In genomic region chr6:28542298-28542701, GRCm38 (mm10) we compare ENCODE assay signal across 15 mouse cellular contexts.
A peak's percentile ranks its signal among the peaks of the same experiment; 100 is the strongest.
DNase-seq lines count a peak whose midpoint lies in the region; ATAC-seq and TF ChIP-seq lines count a peak whose summit lies in the region.
"Had no signal": no experiment of that assay in that cellular context is flagged by ENCODE, and none has a peak within 500 bp of the region (broad histone marks: within the 10 kb centered on the region; RNA-seq: fewer than 3 reads in every experiment).

No protein-coding gene starts in this region.

- TF ChIP-seq EP300 in liver, postnatal 0 days (IDR thresholded peaks at IDR 0.05; ENCODE audit: low read depth): no peak

- no peaks in the 10 kb centered on the region for H3K27me3 ChIP-seq in forebrain, embryonic 13.5 days
- H3K27me3 ChIP-seq in forebrain, embryonic 10.5 days (ENCODE audit: poor library complexity, severe bottlenecking): no peaks in the 10 kb centered on the region
- no peaks in the 10 kb centered on the region for H3K27me3 ChIP-seq in midbrain, embryonic 16.5 days (ENCODE audit: control insufficient read depth, insufficient read depth, low read depth, low read length)
- H3K27me3 ChIP-seq in embryonic facial prominence, embryonic 10.5 days (replicated peaks; ENCODE audit: low read depth, poor library complexity, severe bottlenecking): no peaks in the 10 kb centered on the region
- no peaks in the 10 kb centered on the region for H3K27me3 ChIP-seq in liver, postnatal 0 days (ENCODE audit: insufficient read depth, low read length)
- H3K27me3 ChIP-seq: stomach, embryonic 15.5 days had no signal

- H3K4me1 ChIP-seq in forebrain, embryonic 13.5 days: peaks cover 16% of the 10 kb centered on the region
- H3K4me1 ChIP-seq in forebrain, embryonic 10.5 days: peaks cover 18% of the 10 kb centered on the region
- H3K4me1 ChIP-seq in cortical plate, adult 2 months (ENCODE audit: control insufficient read depth, insufficient read depth, low read length): peaks cover 11% of the 10 kb centered on the region
- peaks cover 7% of the 10 kb centered on the region for H3K4me1 ChIP-seq in midbrain, embryonic 16.5 days (ENCODE audit: control insufficient read depth, insufficient read depth, low read length)
- H3K4me1 ChIP-seq in embryonic facial prominence, embryonic 10.5 days: no peaks in the 10 kb centered on the region
- H3K4me1 ChIP-seq in liver, postnatal 0 days (ENCODE audit: insufficient read depth): no peaks in the 10 kb centered on the region
- H3K4me1 ChIP-seq: stomach, embryonic 15.5 days had no signal

- ATAC-seq in forebrain, embryonic 13.5 days: peak; percentile 61
- ATAC-seq in midbrain, embryonic 16.5 days: peak; percentile 66
- ATAC-seq in liver, postnatal 0 days: no peak

- TF ChIP-seq CTCF in cortical plate, adult 2 months (IDR thresholded peaks at IDR 0.05; ENCODE audit: extremely low read depth, insufficient read depth, low read length): no peak
- TF ChIP-seq CTCF in liver, postnatal 0 days (IDR thresholded peaks at IDR 0.05; ENCODE audit: low read depth): no peak

- WGBS in forebrain, embryonic 13.5 days: 73% methylated on average over 6 of the region's 6 CpGs
- WGBS in forebrain, embryonic 10.5 days: 85% methylated on average over 6 of the region's 6 CpGs
- 58% methylated on average over 6 of the region's 6 CpGs for WGBS in midbrain, embryonic 16.5 days
- 84% methylated on average over 6 of the region's 6 CpGs for WGBS in embryonic facial prominence, embryonic 10.5 days
- WGBS in liver, postnatal 0 days (ENCODE audit: insufficient replicate concordance): 82% methylated on average over 6 of the region's 6 CpGs

- H3K4me2 ChIP-seq in forebrain, embryonic 13.5 days: no peak overlapping the region
- H3K4me2 ChIP-seq in midbrain, embryonic 16.5 days (ENCODE audit: low read length): no peak overlapping the region
- no peak overlapping the region for H3K4me2 ChIP-seq in liver, postnatal 0 days (ENCODE audit: low read depth, low read length)
- H3K4me2 ChIP-seq: stomach, embryonic 15.5 days had no signal

- H3K9ac ChIP-seq in forebrain, embryonic 13.5 days: no peak overlapping the region
- H3K9ac ChIP-seq in midbrain, embryonic 16.5 days (ENCODE audit: low read depth, low read length): no peak overlapping the region
- no peak overlapping the region for H3K9ac ChIP-seq in liver, postnatal 0 days (replicated peaks)
- H3K9ac ChIP-seq: liver, embryonic 14.5 days; stomach, embryonic 15.5 days had no signal

- H3K36me3 ChIP-seq in forebrain, embryonic 13.5 days (ENCODE audit: poor library complexity, severe bottlenecking): peaks cover 5% of the 10 kb centered on the region; the same call in 1 of the 2 replicates
- peaks cover 43% of the 10 kb centered on the region for H3K36me3 ChIP-seq in forebrain, embryonic 10.5 days (replicated peaks)
- no peaks in the 10 kb centered on the region; the same call in 1 of the 2 replicates for H3K36me3 ChIP-seq in midbrain, embryonic 16.5 days (ENCODE audit: control insufficient read depth, insufficient read depth, low read length)
- peaks cover 57% of the 10 kb centered on the region for H3K36me3 ChIP-seq in embryonic facial prominence, embryonic 10.5 days (replicated peaks)
- H3K36me3 ChIP-seq in liver, postnatal 0 days (replicated peaks; ENCODE audit: insufficient read depth, low read length): peaks cover 32% of the 10 kb centered on the region

- no peak overlapping the region for H3K4me3 ChIP-seq in forebrain, embryonic 13.5 days
- H3K4me3 ChIP-seq in forebrain, embryonic 10.5 days: no peak overlapping the region
- no peak overlapping the region for H3K4me3 ChIP-seq in cortical plate, adult 2 months (ENCODE audit: insufficient read depth, low read length)
- H3K4me3 ChIP-seq in midbrain, embryonic 16.5 days (ENCODE audit: low read depth, low read length): no peak overlapping the region
- no peak overlapping the region for H3K4me3 ChIP-seq in embryonic facial prominence, embryonic 10.5 days
- no peak overlapping the region for H3K4me3 ChIP-seq in liver, postnatal 0 days (ENCODE audit: low read depth, low read length)
- H3K4me3 ChIP-seq: erythroblast, embryonic 14.5 days; stomach, embryonic 15.5 days had no signal

- no peaks in the 10 kb centered on the region for H3K9me3 ChIP-seq in forebrain, embryonic 13.5 days (replicated peaks)
- no peaks in the 10 kb centered on the region for H3K9me3 ChIP-seq in forebrain, embryonic 10.5 days
- H3K9me3 ChIP-seq in midbrain, embryonic 16.5 days (replicated peaks; ENCODE audit: control insufficient read depth, low read length, poor library complexity, severe bottlenecking): no peaks in the 10 kb centered on the region
- no peaks in the 10 kb centered on the region for H3K9me3 ChIP-seq in embryonic facial prominence, embryonic 10.5 days
- no peaks in the 10 kb centered on the region for H3K9me3 ChIP-seq in liver, postnatal 0 days (ENCODE audit: low read length)
- H3K9me3 ChIP-seq: stomach, embryonic 15.5 days had no signal

- H3K27ac ChIP-seq in forebrain, embryonic 13.5 days: no peak overlapping the region
- no peak overlapping the region for H3K27ac ChIP-seq in forebrain, embryonic 10.5 days
- H3K27ac ChIP-seq in cortical plate, adult 2 months (ENCODE audit: insufficient read depth, low read length): peak overlapping the region; percentile 79
- no peak overlapping the region; the same call in 1 of the 2 replicates for H3K27ac ChIP-seq in midbrain, embryonic 16.5 days (ENCODE audit: low read length)
- H3K27ac ChIP-seq in embryonic facial prominence, embryonic 10.5 days (replicated peaks): no peak overlapping the region
- H3K27ac ChIP-seq in liver, postnatal 0 days (ENCODE audit: low read depth): no peak overlapping the region
- H3K27ac ChIP-seq: liver, embryonic 14.5 days; stomach, embryonic 15.5 days had no signal

- TF ChIP-seq POLR2A in cortical plate, adult 2 months (IDR thresholded peaks at IDR 0.05; ENCODE audit: extremely low read depth, insufficient read depth, low read length): no peak

- no peak for DNase-seq in forebrain, embryonic 10.5 days (ENCODE audit: extremely low spot score, low spot score)
- peak; percentile 53 to 66 for DNase-seq in layer of hippocampus, adult 8-10 months (ENCODE audit: low spot score in 2 of 2)
- DNase-seq in embryonic facial prominence, embryonic 10.5 days (ENCODE audit: low spot score): no peak
- DNase-seq in liver, postnatal 0 days: no peak
- no peak for DNase-seq in adrenal gland, adult 18-20 months (ENCODE audit: low spot score in 2 of 2)
- DNase-seq: adrenal gland, postnatal 10 days; cerebellum, postnatal 36 days; heart, adult 11 months; kidney, postnatal 4 days had no signal

Comparison
In these comparisons a context has a peak if more than half of its experiments do, and no peak if none do; other contexts are left out.
1. DNase-seq: peak in layer of hippocampus, adult 8-10 months (2 of 2); none in forebrain, embryonic 10.5 days (single experiment), embryonic facial prominence, embryonic 10.5 days (single experiment), liver, postnatal 0 days (single experiment) and adrenal gland, adult 18-20 months (0 of 2).